Mouse (Mus musculus) heart, postnatal 0 days (tissue): ENCODE results near the gene Ankfn1. TPM values are rescaled to one million over a fixed set of nuclear protein-coding genes. Genes with fewer than 3 reads are reported as not detected.

Experiments
- ATAC-seq: fragments of 200-750 bp; cut with Nextera tagmentation; 2 replicates; pipeline ENCODE4 v1.8.0; 2017; ENCODE audit warnings: low read depth, moderate number of reproducible peaks, moderate library complexity; ENCODE audit not compliant: insufficient read depth
- DNase-seq: peaks from one replicate; pipeline ENCODE4 v3.0.0-alpha.2; 2016; ENCODE audit warnings: low spot score
- H3K27ac ChIP-seq: fragments of 300-500 bp; sonication (generic); 2 replicates; pipeline ENCODE4 v1.5.1; 2014; ENCODE audit warnings: low read depth, mild to moderate bottlenecking
- H3K27me3 ChIP-seq: fragments of 300-500 bp; sonication (generic); 2 replicates; pipeline ENCODE4 v1.6.1; 2014; ENCODE audit warnings: low read length, mixed read lengths; ENCODE audit not compliant: control insufficient read depth, insufficient read depth
- H3K36me3 ChIP-seq: fragments of 300-500 bp; sonication (generic); replicated peaks from 2 replicates; pipeline ENCODE4 v1.6.1; 2014; ENCODE audit warnings: low read length, mixed read lengths; ENCODE audit not compliant: control insufficient read depth, insufficient read depth
- H3K4me1 ChIP-seq: fragments of 300-500 bp; sonication (generic); 2 replicates; pipeline ENCODE4 v1.6.1; 2014; ENCODE audit warnings: antibody characterized with exemption; ENCODE audit not compliant: control insufficient read depth, insufficient read depth
- H3K4me2 ChIP-seq: fragments of 300-500 bp; sonication (generic); 2 replicates; pipeline ENCODE4 v1.6.1; 2014; ENCODE audit warnings: low read depth, mild to moderate bottlenecking, low read length, moderate library complexity
- H3K4me3 ChIP-seq: fragments of 300-500 bp; sonication (generic); 2 replicates; pipeline ENCODE4 v1.5.1; 2014; ENCODE audit warnings: low read depth, low read length
- H3K9ac ChIP-seq: fragments of 300-500 bp; sonication (generic); replicated peaks from 2 replicates; pipeline ENCODE4 v1.6.1; 2014; ENCODE audit warnings: low read depth, low read length, mixed read lengths
- H3K9me3 ChIP-seq: fragments of 300-500 bp; sonication (generic); replicated peaks from 2 replicates; pipeline ENCODE4 v1.6.1; 2016; ENCODE audit warnings: low read length; ENCODE audit not compliant: control insufficient read depth
- CTCF ChIP-seq: IDR thresholded peaks from 2 replicates; pipeline ENCODE4 v1.5.1; 2016; ENCODE audit warnings: antibody characterized with exemption, control low read depth, low read depth
- EP300 ChIP-seq: IDR thresholded peaks from 2 replicates; pipeline ENCODE4 v1.6.1; 2016; ENCODE audit warnings: antibody characterized with exemption, low read depth
- WGBS: fragments of 180-500 bp; shearing (Covaris S2); extraction: QIAGEN DNeasy Blood & Tissue Kit; methylation state at CpG from one replicate; pipeline ENCODE4 v1.1.7; 2014; 5-methylcytosine and 5-hydroxymethylcytosine counted together
- polyA plus RNA-seq: library from polyadenylated mRNA; unstranded; fragments of >200 nt; fragmentation: Nextera tagmentation; extraction: Ambion mirVana; gene quantifications from 2 replicates; pipeline ENCODE4 v1.2.1, GENCODE M21; 2015
- total RNA-seq: library from RNA; depleted of rRNA; stranded (reverse); fragments of >200 nt; gene quantifications from 2 replicates; pipeline ENCODE4 v1.2.3, GENCODE M21; 2014; ENCODE audit warnings: low replicate concordance

Ankfn1 gene
- total and polyA plus RNA-seq, 2 experiments from 2014 or later = not detected

DNA sequence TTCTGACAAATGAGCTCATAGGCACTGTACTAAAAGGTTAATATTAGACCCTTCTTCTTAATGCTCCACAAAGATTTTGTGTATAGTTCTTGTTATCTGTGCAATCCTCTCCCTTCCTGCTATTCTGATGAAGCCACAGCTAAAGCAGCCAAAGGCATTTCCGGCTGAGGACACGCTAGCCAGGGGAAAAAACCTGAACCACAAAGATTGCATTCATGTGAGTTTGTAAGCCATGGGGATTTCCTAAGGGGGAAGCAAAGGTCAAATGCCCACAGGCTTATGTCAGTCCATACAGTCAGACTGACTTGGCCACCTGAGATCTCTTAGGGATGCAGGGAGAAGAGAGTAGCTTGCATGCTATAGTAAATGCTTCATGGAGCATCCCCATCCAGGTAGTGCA, 146.1 kb downstream of the Ankfn1 start:
- H3K4me3 ChIP-seq = no peak overlapping the region
- no peak overlapping the region for H3K27ac ChIP-seq
- H3K9me3 ChIP-seq = no peaks in the 10 kb centered on the region
- DNase-seq = no peak
- WGBS = 63% methylated on average over 2 of the region's 2 CpGs
- no peaks in the 10 kb centered on the region for H3K36me3 ChIP-seq
- no peak overlapping the region for H3K4me2 ChIP-seq
- TF ChIP-seq CTCF (no peak), EP300 (no peak)
- H3K27me3 ChIP-seq = no peaks in the 10 kb centered on the region
- no peak overlapping the region for H3K9ac ChIP-seq
- ATAC-seq = no peak
- no peaks in the 10 kb centered on the region for H3K4me1 ChIP-seq

- H3K4me3 ChIP-seq = no peak overlapping the region
- H3K4me1 ChIP-seq = no peaks in the 10 kb centered on the region
- no peaks in the 10 kb centered on the region for H3K9me3 ChIP-seq
- no peaks in the 10 kb centered on the region for H3K36me3 ChIP-seq
- H3K27ac ChIP-seq = no peak overlapping the region
- no peaks in the 10 kb centered on the region for H3K27me3 ChIP-seq
- no peak overlapping the region for H3K9ac ChIP-seq
- DNase-seq = no peak
- H3K4me2 ChIP-seq = no peak overlapping the region
- 50% methylated on average over 6 of the region's 6 CpGs for WGBS
- TF ChIP-seq EP300 = no peak
- TF ChIP-seq CTCF = no peak
- no peak for ATAC-seq
These were observed 148.9 kb downstream of the Ankfn1 start for GRCm38 (mm10) chr11:89628562-89628961.

GRCm38 (mm10) chr11:89627232-89627631, 150.2 kb downstream of the Ankfn1 start:
- H3K36me3 ChIP-seq = no peaks in the 10 kb centered on the region
- H3K9me3 ChIP-seq = no peaks in the 10 kb centered on the region
- no peak for ATAC-seq
- no peak overlapping the region for H3K4me2 ChIP-seq
- H3K27ac ChIP-seq = no peak overlapping the region
- no peak for DNase-seq
- H3K4me1 ChIP-seq = no peaks in the 10 kb centered on the region
- H3K4me3 ChIP-seq = no peak overlapping the region
- TF ChIP-seq CTCF = no peak
- TF ChIP-seq EP300 = no peak
- no peaks in the 10 kb centered on the region for H3K27me3 ChIP-seq
- no peak overlapping the region for H3K9ac ChIP-seq

- WGBS = 84% methylated on average over 13 of the region's 13 CpGs
- Histone ChIP-seq H3K9me3 (no peaks in the 10 kb centered on the region), H3K4me1 (no peaks in the 10 kb centered on the region), H3K36me3 (no peaks in the 10 kb centered on the region), H3K27me3 (no peaks in the 10 kb centered on the region), H3K9ac (no peak overlapping the region), H3K4me3 (no peak overlapping the region), H3K4me2 (no peak overlapping the region), H3K27ac (no peak overlapping the region)
- DNase-seq (no peak), ATAC-seq (no peak)
- TF ChIP-seq CTCF (no peak), EP300 (no peak)
These were observed 153.6 kb downstream of the Ankfn1 start for GRCm38 (mm10) chr11:89623698-89624445.

GRCm38 (mm10) chr11:89619955-89620354, 157.5 kb downstream of the Ankfn1 start:
- H3K4me3 ChIP-seq = no peak overlapping the region
- H3K27me3 ChIP-seq = no peaks in the 10 kb centered on the region
- no peak overlapping the region for H3K4me2 ChIP-seq
- H3K9me3 ChIP-seq = no peaks in the 10 kb centered on the region
- H3K36me3 ChIP-seq = no peaks in the 10 kb centered on the region
- no peak for ATAC-seq
- no peak for DNase-seq
- H3K27ac ChIP-seq = no peak overlapping the region
- H3K4me1 ChIP-seq = no peaks in the 10 kb centered on the region
- TF ChIP-seq CTCF = no peak
- no peak for TF ChIP-seq EP300
- H3K9ac ChIP-seq = no peak overlapping the region

DNA sequence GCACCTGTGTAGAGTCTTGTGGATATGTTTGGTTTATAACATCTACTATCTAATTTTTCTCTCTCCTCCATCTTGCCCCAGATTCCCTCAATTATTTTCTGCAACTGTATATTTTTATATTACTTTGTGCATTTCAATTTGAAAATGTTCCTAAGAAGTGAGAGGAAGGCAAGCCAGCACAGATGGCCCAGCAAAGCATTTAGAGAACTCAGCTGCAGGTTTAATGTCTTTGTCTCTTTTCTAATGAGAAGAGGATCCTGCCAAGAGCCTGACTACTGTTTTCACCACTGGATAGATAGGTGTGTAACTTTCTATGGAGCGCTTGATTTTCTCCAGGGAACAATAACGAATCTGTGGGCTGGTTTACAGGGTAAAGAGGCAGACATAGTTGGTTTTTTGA, 161.6 kb downstream of the Ankfn1 start:
- TF ChIP-seq EP300 = no peak
- no peak for TF ChIP-seq CTCF
- no peak overlapping the region for H3K9ac ChIP-seq
- no peak for DNase-seq
- H3K4me1 ChIP-seq = no peaks in the 10 kb centered on the region
- ATAC-seq = no peak
- H3K27me3 ChIP-seq = no peaks in the 10 kb centered on the region
- no peaks in the 10 kb centered on the region for H3K36me3 ChIP-seq
- H3K27ac ChIP-seq = no peak overlapping the region
- 78% methylated on average over 2 of the region's 2 CpGs for WGBS
- H3K9me3 ChIP-seq = no peaks in the 10 kb centered on the region
- no peak overlapping the region for H3K4me2 ChIP-seq
- no peak overlapping the region for H3K4me3 ChIP-seq
